Mouse (Mus musculus): ENCODE data around the gene Siah3. TPM values are rescaled to one million over a fixed set of nuclear protein-coding genes. Genes with fewer than 3 reads are reported as not detected.

Siah3 gene
- polyA plus RNA-seq, 1 experiment: 0.16 TPM

DNA sequence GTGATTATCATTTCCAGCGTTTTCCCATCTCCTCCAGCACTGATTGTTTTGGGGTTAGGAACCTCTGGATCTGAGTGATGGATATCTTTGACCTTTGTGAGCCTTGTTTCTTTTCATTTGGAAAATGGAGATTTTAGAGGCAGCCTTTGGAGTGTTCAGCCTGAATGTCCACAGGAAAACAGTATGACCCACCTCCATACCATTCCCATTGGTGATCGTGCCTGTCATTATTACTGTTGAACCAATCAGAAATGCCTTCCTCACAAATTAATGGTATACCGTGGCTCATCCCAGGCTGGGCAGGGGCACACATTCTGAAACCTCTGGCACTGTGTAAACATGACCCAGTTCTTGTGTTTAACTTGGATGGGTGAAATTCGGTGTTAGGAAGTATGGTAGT lies 6.0 kb downstream of the Siah3 start:
- no peaks in the 10 kb centered on the region for H3K4me1 ChIP-seq (ENCODE audit: control insufficient read depth, insufficient read depth, insufficient read length)
- no peaks in the 10 kb centered on the region for H3K27me3 ChIP-seq (ENCODE audit: control insufficient read depth, insufficient read depth, low read length)
- WGBS: 88% methylated on average over 4 of the region's 4 CpGs
- no peak overlapping the region for H3K27ac ChIP-seq (ENCODE audit: insufficient read depth, low read length)
- no peak overlapping the region for H3K4me3 ChIP-seq (ENCODE audit: extremely low read depth, insufficient read depth, insufficient read length)
- H3K36me3 ChIP-seq (ENCODE audit: control insufficient read depth, insufficient read depth, low read length): no peaks in the 10 kb centered on the region
- TF ChIP-seq POLR2A (IDR thresholded peaks at IDR 0.05; ENCODE audit: low read depth, low read length) (no peak), CTCF (IDR thresholded peaks at IDR 0.05; ENCODE audit: extremely low read depth, insufficient read depth, insufficient read length, insufficient replicate concordance) (no peak)
- DNase-seq (ENCODE audit: low read depth in 1 of 2, low spot score in 2 of 2): no peak

DNA sequence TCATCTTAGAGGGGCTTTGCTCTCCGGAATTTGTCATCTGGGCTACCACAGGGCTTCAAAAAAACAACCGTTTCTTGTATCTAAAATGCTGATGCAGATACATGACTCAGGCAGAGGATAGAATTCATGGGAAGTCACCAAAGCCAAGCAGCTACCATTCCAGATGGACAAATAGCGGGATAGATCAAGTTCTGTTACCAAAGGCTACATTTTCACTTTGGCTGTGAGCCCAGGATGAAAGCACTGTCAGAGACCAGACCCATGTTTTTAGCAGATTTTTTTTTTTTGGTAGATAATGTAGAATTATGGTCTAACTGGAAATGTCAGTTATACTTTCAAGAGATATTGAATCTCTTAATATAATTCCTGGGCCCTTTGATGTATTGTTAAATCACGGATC lies 7.4 kb downstream of the Siah3 start:
- Histone ChIP-seq H3K4me1 (ENCODE audit: control insufficient read depth, insufficient read depth, insufficient read length) (no peaks in the 10 kb centered on the region), H3K36me3 (ENCODE audit: control insufficient read depth, insufficient read depth, low read length) (no peaks in the 10 kb centered on the region), H3K27me3 (ENCODE audit: control insufficient read depth, insufficient read depth, low read length) (no peaks in the 10 kb centered on the region), H3K4me3 (ENCODE audit: extremely low read depth, insufficient read depth, insufficient read length) (no peak overlapping the region), H3K27ac (ENCODE audit: insufficient read depth, low read length) (no peak overlapping the region)
- 94% methylated on average over 4 of the region's 4 CpGs for WGBS
- TF ChIP-seq CTCF (IDR thresholded peaks at IDR 0.05; ENCODE audit: extremely low read depth, insufficient read depth, insufficient read length, insufficient replicate concordance) (no peak), POLR2A (IDR thresholded peaks at IDR 0.05; ENCODE audit: low read depth, low read length) (no peak)
- no peak for DNase-seq (ENCODE audit: low read depth in 1 of 2, low spot score in 2 of 2)

DNA sequence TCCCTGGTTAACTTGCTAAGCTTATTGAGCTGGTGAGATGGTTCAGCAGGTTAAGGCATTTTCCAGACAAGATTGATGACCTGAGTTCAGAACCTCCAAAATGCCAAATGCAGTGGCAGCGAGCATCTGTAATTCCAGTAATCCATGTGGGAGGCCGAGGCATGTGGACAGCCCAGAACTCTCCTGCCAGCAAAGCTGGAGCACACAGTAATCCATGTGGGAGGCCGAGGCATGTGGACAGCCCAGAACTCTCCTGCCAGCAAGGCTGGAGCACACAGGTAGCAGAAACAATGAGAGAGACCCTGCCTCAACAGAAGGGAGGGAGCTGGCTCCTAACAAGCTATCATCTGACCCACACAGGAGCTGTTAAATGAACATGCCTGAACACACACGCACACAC lies 13.2 kb downstream of the Siah3 start:
- no peaks in the 10 kb centered on the region for H3K36me3 ChIP-seq (ENCODE audit: control insufficient read depth, insufficient read depth, low read length)
- H3K4me3 ChIP-seq (ENCODE audit: extremely low read depth, insufficient read depth, insufficient read length): no peak overlapping the region
- no peak for DNase-seq (ENCODE audit: low read depth in 1 of 2, low spot score in 2 of 2)
- no peaks in the 10 kb centered on the region for H3K4me1 ChIP-seq (ENCODE audit: control insufficient read depth, insufficient read depth, insufficient read length)
- H3K27me3 ChIP-seq (ENCODE audit: control insufficient read depth, insufficient read depth, low read length): no peaks in the 10 kb centered on the region
- WGBS: 82% methylated on average over 4 of the region's 4 CpGs
- TF ChIP-seq CTCF (IDR thresholded peaks at IDR 0.05; ENCODE audit: extremely low read depth, insufficient read depth, insufficient read length, insufficient replicate concordance) (no peak), POLR2A (IDR thresholded peaks at IDR 0.05; ENCODE audit: low read depth, low read length) (no peak)
- no peak overlapping the region for H3K27ac ChIP-seq (ENCODE audit: insufficient read depth, low read length)

DNA sequence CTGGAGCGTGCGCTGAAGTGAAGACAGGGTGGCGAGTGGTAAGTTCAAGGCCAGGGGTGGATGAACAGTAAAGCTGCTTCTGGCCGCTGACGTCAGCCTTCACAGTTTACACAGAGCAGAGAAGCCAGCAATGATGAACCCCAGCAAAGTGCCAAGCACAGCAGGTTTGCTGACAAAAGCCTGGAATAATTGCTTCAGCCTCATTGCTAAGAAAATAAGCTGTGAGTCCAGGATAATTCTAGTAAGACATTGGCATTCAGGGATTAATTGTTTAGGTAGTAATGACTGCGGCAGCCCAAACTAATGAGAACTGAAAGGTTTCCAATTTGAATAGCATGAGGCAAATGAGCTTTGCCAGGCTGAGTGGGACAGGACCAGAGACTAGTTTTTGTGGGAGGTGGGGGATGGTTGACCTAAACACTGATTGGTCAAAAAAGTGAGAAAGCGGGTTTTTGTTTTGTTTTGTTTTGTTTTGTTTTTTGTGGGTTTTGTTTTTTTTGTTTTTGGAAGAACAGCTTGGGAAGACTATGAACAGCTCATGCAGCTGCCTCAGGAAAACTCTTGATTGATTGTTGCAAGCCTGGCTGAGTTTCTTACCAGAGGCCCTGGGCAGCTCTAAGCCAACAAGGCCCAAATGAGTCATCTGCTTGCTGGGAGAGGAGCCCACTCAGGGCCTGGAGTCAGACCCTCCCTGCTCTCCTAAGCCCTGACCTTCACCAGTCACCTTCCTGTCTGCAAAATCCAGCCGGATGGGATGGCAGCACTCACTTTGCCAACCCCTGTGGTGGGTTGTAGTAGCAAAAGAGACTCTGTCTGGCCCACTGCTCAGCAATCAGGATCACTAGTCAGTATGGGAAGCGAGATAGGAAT lies 17.5 kb downstream of the Siah3 start:
- Histone ChIP-seq H3K27ac (ENCODE audit: insufficient read depth, low read length) (no peak overlapping the region), H3K4me1 (ENCODE audit: control insufficient read depth, insufficient read depth, insufficient read length) (no peaks in the 10 kb centered on the region), H3K4me3 (ENCODE audit: extremely low read depth, insufficient read depth, insufficient read length) (no peak overlapping the region), H3K36me3 (ENCODE audit: control insufficient read depth, insufficient read depth, low read length) (no peaks in the 10 kb centered on the region), H3K27me3 (ENCODE audit: control insufficient read depth, insufficient read depth, low read length) (no peaks in the 10 kb centered on the region)
- no peak for DNase-seq (ENCODE audit: low read depth in 1 of 2, low spot score in 2 of 2)
- 89% methylated on average over 9 of the region's 9 CpGs for WGBS
- no peak for TF ChIP-seq CTCF (IDR thresholded peaks at IDR 0.05; ENCODE audit: extremely low read depth, insufficient read depth, insufficient read length, insufficient replicate concordance)
- TF ChIP-seq POLR2A (IDR thresholded peaks at IDR 0.05; ENCODE audit: low read depth, low read length): no peak

DNA sequence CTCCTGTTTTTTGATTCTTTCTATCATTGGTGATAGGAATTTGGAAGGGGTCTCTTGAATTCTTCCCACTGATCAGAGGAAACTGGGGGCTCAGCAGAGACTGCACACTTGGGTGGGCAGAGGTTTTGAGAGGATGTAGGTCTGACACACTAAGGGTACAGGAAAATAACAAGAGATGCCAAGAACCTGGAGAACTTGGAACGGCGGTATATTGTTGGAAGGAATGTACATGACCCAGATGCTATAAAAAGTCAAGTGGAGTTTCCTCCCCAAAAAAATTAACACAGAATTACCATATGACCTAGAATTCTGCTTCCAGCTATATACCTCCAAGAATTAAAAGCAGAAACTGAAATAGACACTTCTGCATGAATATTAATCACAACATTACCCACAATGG lies 20.1 kb downstream of the Siah3 start:
- Histone ChIP-seq H3K36me3 (ENCODE audit: control insufficient read depth, insufficient read depth, low read length) (no peaks in the 10 kb centered on the region), H3K4me1 (ENCODE audit: control insufficient read depth, insufficient read depth, insufficient read length) (no peaks in the 10 kb centered on the region), H3K4me3 (ENCODE audit: extremely low read depth, insufficient read depth, insufficient read length) (no peak overlapping the region), H3K27ac (ENCODE audit: insufficient read depth, low read length) (no peak overlapping the region), H3K27me3 (ENCODE audit: control insufficient read depth, insufficient read depth, low read length) (no peaks in the 10 kb centered on the region)
- 90% methylated on average over 2 of the region's 2 CpGs for WGBS
- no peak for DNase-seq (ENCODE audit: low read depth in 1 of 2, low spot score in 2 of 2)
- TF ChIP-seq POLR2A (IDR thresholded peaks at IDR 0.05; ENCODE audit: low read depth, low read length) (no peak), CTCF (IDR thresholded peaks at IDR 0.05; ENCODE audit: extremely low read depth, insufficient read depth, insufficient read length, insufficient replicate concordance) (no peak)

DNA sequence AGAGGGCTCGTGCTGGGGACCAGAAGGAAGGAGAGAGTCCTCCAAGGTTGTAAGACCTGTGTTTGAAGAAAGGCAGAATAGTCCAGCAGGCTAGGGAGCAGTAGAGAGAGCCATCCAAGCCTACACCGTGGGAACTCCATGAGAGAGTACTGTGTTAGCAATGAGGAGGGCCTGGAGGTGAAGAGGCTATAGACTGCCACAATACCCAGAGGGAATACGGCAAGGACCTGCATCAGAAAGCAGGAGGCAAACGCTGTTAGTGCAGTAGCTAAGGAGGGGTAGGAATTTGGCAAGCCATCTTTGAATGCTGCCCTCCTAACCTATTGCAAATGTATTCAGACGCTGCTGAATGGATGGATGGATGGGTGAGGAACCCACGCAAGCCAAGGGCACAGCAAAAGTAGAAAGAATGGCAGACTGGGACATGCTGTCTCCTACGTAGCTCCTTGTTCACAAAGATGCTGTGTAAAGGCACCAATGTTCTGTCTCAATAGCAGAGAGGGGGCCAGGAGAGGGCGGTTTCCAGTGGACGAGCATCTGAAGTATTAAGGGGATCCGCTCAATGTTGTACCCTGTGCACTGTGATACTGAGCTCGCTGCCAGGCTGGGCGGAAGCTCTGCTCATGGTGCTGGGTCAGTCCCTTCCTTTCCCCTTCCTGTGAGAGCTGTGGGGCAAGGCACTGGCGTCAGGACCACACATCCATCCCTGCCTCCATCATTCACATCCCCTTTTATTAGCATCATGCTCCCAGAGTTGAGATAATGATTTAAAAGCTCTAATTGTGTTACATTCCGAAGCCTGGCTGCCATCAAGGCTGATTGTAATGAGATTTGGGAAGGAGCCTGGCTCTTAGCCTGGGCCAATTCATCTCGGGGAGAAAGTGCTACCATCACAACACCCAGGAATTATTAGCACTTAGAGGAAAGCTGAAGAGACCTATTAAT lies 26.7 kb downstream of the Siah3 start:
- TF ChIP-seq POLR2A (IDR thresholded peaks at IDR 0.05; ENCODE audit: low read depth, low read length): no peak
- TF ChIP-seq CTCF (IDR thresholded peaks at IDR 0.05; ENCODE audit: extremely low read depth, insufficient read depth, insufficient read length, insufficient replicate concordance): no peak
- H3K4me3 ChIP-seq (ENCODE audit: extremely low read depth, insufficient read depth, insufficient read length): no peak overlapping the region
- no peak overlapping the region for H3K27ac ChIP-seq (ENCODE audit: insufficient read depth, low read length)
- H3K36me3 ChIP-seq (ENCODE audit: control insufficient read depth, insufficient read depth, low read length): no peaks in the 10 kb centered on the region
- no peak for DNase-seq (ENCODE audit: low read depth in 1 of 2, low spot score in 2 of 2)
- H3K27me3 ChIP-seq (ENCODE audit: control insufficient read depth, insufficient read depth, low read length): no peaks in the 10 kb centered on the region
- 82% methylated on average over 15 of the region's 15 CpGs for WGBS
- no peaks in the 10 kb centered on the region for H3K4me1 ChIP-seq (ENCODE audit: control insufficient read depth, insufficient read depth, insufficient read length)

Data from spleen, adult 2 months (tissue).